Mouse (Mus musculus) CH12.LX (cell line): ENCODE data around the gene Ccdc194. TPM values are rescaled to one million over a fixed set of nuclear protein-coding genes. Genes with fewer than 3 reads are reported as not detected.

ENCODE experiments used
- DNase-seq: peaks from one replicate; pipeline ENCODE4 v3.0.0-alpha.2; 2013; ENCODE audit errors: extremely low read depth
- H3K27ac ChIP-seq: 2 replicates; pipeline ENCODE4 v1.5.1; 2012; ENCODE audit warnings: low read depth, mild to moderate bottlenecking, control low read depth, moderate library complexity; ENCODE audit not compliant: insufficient read depth
- H3K27me3 ChIP-seq: replicated peaks from 2 replicates; pipeline ENCODE3; 2012; ENCODE audit warnings: inconsistent platforms
- H3K36me3 ChIP-seq, 2 experiments: replicated peaks in 1 of 2; 2 replicates each; pipeline versions ENCODE3 to v1.6.1; 2012; ENCODE audit warnings: inconsistent platforms in 1 of 2, low read length in 1 of 2, mild to moderate bottlenecking in 1 of 2, mixed read lengths in 1 of 2, moderate library complexity in 1 of 2; ENCODE audit not compliant: control insufficient read depth in 1 of 2, insufficient read depth in 1 of 2
- H3K4me1 ChIP-seq, 2 experiments: 2 replicates each; pipeline ENCODE4 v1.6.1; 2012; ENCODE audit warnings: inconsistent platforms in 1 of 2, moderate library complexity in 1 of 2; ENCODE audit not compliant: insufficient read depth in 2 of 2, control insufficient read depth in 1 of 2
- H3K4me2 ChIP-seq: 2 replicates; pipeline ENCODE4 v1.6.1; 2012; ENCODE audit warnings: low read depth, mild to moderate bottlenecking, control low read depth; ENCODE audit not compliant: poor library complexity, insufficient read depth, severe bottlenecking
- H3K4me3 ChIP-seq, 3 experiments: fragments of 150-350 bp in 1 of 3; sonication (generic) in 1 of 3; replicated peaks in 1 of 3; 2 replicates each; pipeline versions ENCODE3 to v1.5.1; 2011 to 2012; ENCODE audit warnings: low read depth in 2 of 3, low read length in 2 of 3, mild to moderate bottlenecking in 2 of 3, moderate library complexity in 2 of 3, control low read depth in 1 of 3, improper control_type of control experiment in 1 of 3, inconsistent platforms in 1 of 3, mixed read lengths in 1 of 3; ENCODE audit not compliant: poor library complexity in 1 of 3
- H3K79me2 ChIP-seq: replicated peaks from 2 replicates; pipeline ENCODE4 v1.6.1; 2012; ENCODE audit warnings: mild to moderate bottlenecking, moderate library complexity; ENCODE audit not compliant: control insufficient read depth, poor library complexity, insufficient read depth, severe bottlenecking; ENCODE audit errors: extremely low read depth
- H3K9ac ChIP-seq: 2 replicates; pipeline ENCODE4 v1.6.1; 2012; ENCODE audit warnings: low read depth, mild to moderate bottlenecking, control low read depth, moderate library complexity; ENCODE audit not compliant: insufficient read depth
- H3K9me3 ChIP-seq: replicated peaks from 2 replicates; pipeline ENCODE3; 2012; ENCODE audit warnings: low read length, inconsistent platforms, mixed read lengths
- BHLHE40 ChIP-seq: IDR thresholded peaks from 2 replicates; pipeline ENCODE4 v1.6.1; 2011; ENCODE audit warnings: mild to moderate bottlenecking, low read depth, low read length, improper control_type of control experiment
- CHD2 ChIP-seq: IDR thresholded peaks from 2 replicates; pipeline ENCODE4 v1.6.1; 2011; ENCODE audit warnings: low read length, improper control_type of control experiment
- CTCF ChIP-seq, 2 experiments: IDR thresholded peaks in 1 of 2; conservative IDR thresholded peaks in 1 of 2; 2 replicates each; pipeline ENCODE4 v1.5.1; 2011 to 2012; ENCODE audit warnings: low read depth in 2 of 2, low read length in 2 of 2, improper control_type of control experiment in 1 of 2, inconsistent platforms in 1 of 2, mild to moderate bottlenecking in 1 of 2, moderate library complexity in 1 of 2
- ELF1 ChIP-seq: IDR thresholded peaks from 2 replicates; pipeline ENCODE4 v1.6.1; 2014; ENCODE audit warnings: low read depth, mild to moderate bottlenecking, inconsistent platforms, low read length, improper control_type of control experiment
- EP300 ChIP-seq: IDR thresholded peaks from 2 replicates; pipeline ENCODE4 v1.6.1; 2011; ENCODE audit warnings: low read length, improper control_type of control experiment
- ETS1 ChIP-seq: conservative IDR thresholded peaks from 2 replicates; pipeline ENCODE4 v1.6.1; 2012; ENCODE audit warnings: low read depth, mild to moderate bottlenecking, inconsistent platforms, low read length, improper control_type of control experiment, moderate library complexity
- GABPA ChIP-seq: IDR thresholded peaks from 2 replicates; pipeline ENCODE4 v1.6.1; 2012; ENCODE audit warnings: low read depth, low read length, improper control_type of control experiment, inconsistent platforms; ENCODE audit not compliant: insufficient replicate concordance
- HCFC1 ChIP-seq: IDR thresholded peaks from 2 replicates; pipeline ENCODE4 v1.6.1; 2012; ENCODE audit warnings: low read depth, mild to moderate bottlenecking, inconsistent platforms, low read length, improper control_type of control experiment
- IRF4 ChIP-seq: IDR thresholded peaks from 2 replicates; pipeline ENCODE4 v1.6.1; 2014; ENCODE audit warnings: low read depth, mild to moderate bottlenecking, inconsistent platforms, low read length, improper control_type of control experiment
- JUN ChIP-seq: IDR thresholded peaks from 2 replicates; pipeline ENCODE4 v1.6.1; 2011; ENCODE audit warnings: low read depth, mild to moderate bottlenecking, low read length, improper control_type of control experiment, moderate library complexity; ENCODE audit not compliant: insufficient read depth
- JUND ChIP-seq: conservative IDR thresholded peaks from 2 replicates; pipeline ENCODE4 v1.6.1; 2011; ENCODE audit warnings: low read depth, low read length, improper control_type of control experiment
- KAT2A ChIP-seq: IDR thresholded peaks from 2 replicates; pipeline ENCODE4 v1.6.1; 2012; ENCODE audit warnings: low read length, improper control_type of control experiment, inconsistent platforms; ENCODE audit not compliant: insufficient replicate concordance
- MAFK ChIP-seq: IDR thresholded peaks from 2 replicates; pipeline ENCODE4 v1.6.1; 2011; ENCODE audit warnings: low read length, improper control_type of control experiment; ENCODE audit not compliant: insufficient replicate concordance
- MAZ ChIP-seq: IDR thresholded peaks from 2 replicates; pipeline ENCODE4 v1.6.1; 2012; ENCODE audit warnings: low read depth, mild to moderate bottlenecking, inconsistent platforms, low read length, improper control_type of control experiment, moderate library complexity
- MEF2A ChIP-seq: IDR thresholded peaks from 2 replicates; pipeline ENCODE4 v1.6.1; 2014; ENCODE audit warnings: low read depth, mild to moderate bottlenecking, inconsistent platforms, low read length, improper control_type of control experiment, borderline replicate concordance
- MYC ChIP-seq: IDR thresholded peaks from 2 replicates; pipeline ENCODE4 v1.6.1; 2011; ENCODE audit warnings: low read depth, mild to moderate bottlenecking, improper control_type of control experiment, low read length
- PAX5 ChIP-seq: IDR thresholded peaks from 2 replicates; pipeline ENCODE4 v1.6.1; 2012; ENCODE audit warnings: low read length, inconsistent platforms, mixed read lengths
- POLR2AphosphoS2 ChIP-seq: IDR thresholded peaks from 2 replicates; pipeline ENCODE4 v1.6.1; 2011; ENCODE audit warnings: low read depth, low read length, improper control_type of control experiment
- RAD21 ChIP-seq: IDR thresholded peaks from 2 replicates; pipeline ENCODE4 v1.6.1; 2011; ENCODE audit warnings: low read depth, mild to moderate bottlenecking, low read length, improper control_type of control experiment, moderate library complexity
- RCOR1 ChIP-seq: conservative IDR thresholded peaks from 2 replicates; pipeline ENCODE4 v1.6.1; 2012; ENCODE audit warnings: low read depth, mild to moderate bottlenecking, inconsistent platforms, low read length, improper control_type of control experiment
- SMC3 ChIP-seq: IDR thresholded peaks from 2 replicates; pipeline ENCODE4 v1.6.1; 2011; ENCODE audit warnings: low read depth, low read length, improper control_type of control experiment
- USF2 ChIP-seq: conservative IDR thresholded peaks from 2 replicates; pipeline ENCODE4 v1.6.1; 2011; ENCODE audit warnings: low read depth, low read length, improper control_type of control experiment
- ZC3H11A ChIP-seq: IDR thresholded peaks from 2 replicates; pipeline ENCODE4 v1.6.1; 2012; ENCODE audit warnings: low read depth, mild to moderate bottlenecking, inconsistent platforms, low read length, improper control_type of control experiment
- ZMIZ1 ChIP-seq: IDR thresholded peaks from 2 replicates; pipeline ENCODE4 v1.6.1; 2012; ENCODE audit warnings: low read depth, mild to moderate bottlenecking, inconsistent platforms, low read length, improper control_type of control experiment
- dilution Hi-C: fragments of 300-500 bp; cut with MboI; formaldehyde crosslinking; loops from 2 replicates; pipeline ENCODE4 v1.14.3; 2020; ENCODE audit warnings: low sequenced_read_pairs; ENCODE audit not compliant: extremely low pct_unique_long_range_greater_than_20kb, extremely low pct_ligation_motif_present
- in situ Hi-C: fragments of 300-500 bp; cut with MboI; formaldehyde crosslinking; loops from 3 replicates; pipeline ENCODE4 v1.14.3; 2019; ENCODE audit warnings: low sequenced_read_pairs, low pct_ligation_motif_present, low pct_unique_long_range_greater_than_20kb, mixed read lengths
- polyA plus RNA-seq: library from polyadenylated mRNA; unstranded; fragments of >175 nt; gene quantifications from 2 replicates; pipeline ENCODE4 v1.2.1, GENCODE M21; 2012; ENCODE audit warnings: low read depth; ENCODE audit not compliant: insufficient read length
- total RNA-seq, 2 experiments: library from RNA; depleted of rRNA; stranded (reverse); fragments of 300-350 nt in 1 of 2; fragments of >200 nt in 1 of 2; gene quantifications; 2 replicates each; pipeline ENCODE4 v1.2.3; 2012 to 2014

The Ccdc194 gene
- total and polyA plus RNA-seq, 3 experiments: not detected

DNA sequence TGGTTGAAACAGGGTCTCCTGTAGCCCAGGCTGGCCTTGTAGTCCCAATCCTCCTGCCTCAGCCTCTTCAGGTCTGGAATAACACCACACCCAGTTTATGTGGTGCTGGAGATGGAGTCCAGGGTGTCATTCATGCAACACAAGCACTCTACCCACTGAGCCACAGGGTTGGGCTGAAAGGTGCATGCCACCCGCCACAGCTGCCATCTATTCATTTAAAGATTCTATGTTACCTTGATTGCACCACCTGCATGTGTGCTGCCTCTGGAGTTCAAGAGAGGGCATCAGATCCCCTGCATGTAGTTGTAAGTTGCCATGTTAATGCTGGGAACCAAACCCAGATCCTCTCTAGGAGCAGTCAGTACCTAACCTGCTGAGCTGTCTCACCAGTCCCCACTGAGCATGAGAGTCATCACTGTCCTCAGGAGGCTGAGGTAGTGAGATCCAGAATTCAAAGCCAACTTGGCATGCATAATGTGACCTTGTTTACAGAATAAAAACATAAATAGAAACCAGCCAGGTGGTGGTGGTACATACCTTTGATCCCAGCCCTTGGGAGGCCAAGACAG is 28.4 kb downstream of the Ccdc194 start:
- H3K4me2 ChIP-seq: no peak overlapping the region
- H3K9ac ChIP-seq: no peak overlapping the region
- no peaks in the 10 kb centered on the region for H3K9me3 ChIP-seq
- TF ChIP-seq KAT2A (no peak), MYC (no peak), RCOR1 (no peak), USF2 (no peak), ZMIZ1 (no peak), IRF4 (no peak), EP300 (no peak), MAFK (no peak), PAX5 (no peak), CHD2 (no peak), MEF2A (no peak), BHLHE40 (no peak), JUND (no peak), POLR2AphosphoS2 (no peak), ELF1 (no peak), GABPA (no peak)
- TF ChIP-seq, all 38 proteins: peak for 0
- H3K36me3 ChIP-seq: peaks cover 11 to 57% of the 10 kb centered on the region in 2 experiments
- no peak for DNase-seq
- no peaks in the 10 kb centered on the region for H3K79me2 ChIP-seq
- no peak overlapping the region for H3K27ac ChIP-seq
- H3K4me1 ChIP-seq: peaks cover 0 to 15% of the 10 kb centered on the region in 2 experiments; a peak in 2 of 4 replicates
- in situ Hi-C loops: no loop called here
- no peak overlapping the region for H3K4me3 ChIP-seq
- dilution Hi-C loops: no loop called here
- no peaks in the 10 kb centered on the region for H3K27me3 ChIP-seq

DNA sequence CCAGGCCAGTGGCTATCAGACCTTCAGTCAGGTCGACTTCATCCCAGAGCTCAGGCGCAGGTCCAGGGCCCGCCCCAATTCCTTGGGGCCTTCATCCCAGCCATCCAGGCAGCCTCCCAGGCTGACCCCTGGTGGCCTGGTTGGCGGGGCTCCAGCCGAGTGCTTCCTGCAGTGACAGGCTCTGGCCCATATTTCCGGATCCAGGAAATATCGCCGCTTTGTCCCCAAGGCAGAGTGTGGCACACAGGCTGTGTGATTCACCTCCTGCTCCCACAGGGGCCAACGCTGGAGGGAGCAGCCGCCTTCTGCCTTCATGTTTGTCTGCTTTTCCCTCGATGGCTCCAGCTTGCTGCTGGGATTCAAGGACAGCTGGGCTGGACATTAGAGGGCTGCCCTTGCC is 29.0 kb downstream of the Ccdc194 start:
- TF ChIP-seq GABPA (no peak), JUND (no peak), SMC3 (no peak), ZC3H11A (no peak), HCFC1 (no peak), RAD21 (no peak), ETS1 (no peak), JUN (no peak), MAZ (no peak), MEF2A (no peak), CTCF (conservative IDR thresholded peaks at IDR 0.05 in 1 of 2, IDR thresholded peaks at IDR 0.05 in 1 of 2; ENCODE audit: low read depth in 2 of 2, low read length in 2 of 2) (no peak), RCOR1 (no peak), CHD2 (no peak)
- no peak overlapping the region for H3K27ac ChIP-seq
- peaks cover 16 to 64% of the 10 kb centered on the region in 2 experiments for H3K36me3 ChIP-seq
- no peaks in the 10 kb centered on the region for H3K9me3 ChIP-seq
- in situ Hi-C loops (no loop called here), dilution Hi-C loops (no loop called here)
- no peak overlapping the region for H3K4me2 ChIP-seq
- no peak for DNase-seq
- no peaks in the 10 kb centered on the region for H3K79me2 ChIP-seq
- H3K27me3 ChIP-seq: no peaks in the 10 kb centered on the region
- H3K4me1 ChIP-seq: peaks cover 0 to 14% of the 10 kb centered on the region in 2 experiments; a peak in 2 of 4 replicates
- H3K4me3 ChIP-seq: no peak overlapping the region
- no peak overlapping the region for H3K9ac ChIP-seq
